Mouse (Mus musculus): Measurements from ENCODE around the gene Syngr3. TPM values are rescaled to one million over a fixed set of nuclear protein-coding genes. Genes with fewer than 3 reads are reported as not detected.

Syngr3 gene
- total RNA-seq, 1 experiment from 2014 or later: 2.1 TPM

GRCm38 (mm10) chr17:24644875-24645721, 44.7 kb downstream of the Syngr3 start:
- DNase-seq: peak; percentile 40

GRCm38 (mm10) chr17:24644030-24644715, 45.6 kb downstream of the Syngr3 start:
- DNase-seq: no peak

- no peak for DNase-seq
These were observed 46.9 kb downstream of the Syngr3 start for GRCm38 (mm10) chr17:24642791-24643343.

GRCm38 (mm10) chr17:24641944-24642343, 47.8 kb downstream of the Syngr3 start:
- DNase-seq: no peak

- DNase-seq: no peak
These were observed 49.2 kb downstream of the Syngr3 start for GRCm38 (mm10) chr17:24640581-24640980.

- no peak for DNase-seq
These were observed 49.6 kb downstream of the Syngr3 start for GRCm38 (mm10) chr17:24640119-24640518.

- DNase-seq: no peak
These were observed 50.2 kb downstream of the Syngr3 start for GRCm38 (mm10) chr17:24639571-24639988.

GRCm38 (mm10) chr17:24638840-24639239, 50.9 kb downstream of the Syngr3 start:
- DNase-seq: no peak

- DNase-seq: no peak
These were observed 51.5 kb downstream of the Syngr3 start for GRCm38 (mm10) chr17:24638214-24638613.

- DNase-seq: no peak
These were observed 52.8 kb downstream of the Syngr3 start for GRCm38 (mm10) chr17:24636781-24637481.

- DNase-seq: no peak
These were observed 54.1 kb downstream of the Syngr3 start for GRCm38 (mm10) chr17:24635694-24636093.

Other genes starting within 250 kb of the Syngr3 start
- gene Dnase1l2, start 246.8 kb downstream of the Syngr3 start, total RNA-seq (2021): 2.7 and 3.5 TPM in 2 replicates
- 21.7 and 33.7 TPM in 2 replicates for gene E4f1, start 219.6 kb downstream of the Syngr3 start, total RNA-seq (2021)
- gene Pgp, start 219.6 kb downstream of the Syngr3 start, total RNA-seq (2021): 71.8 and 83.4 TPM in 2 replicates
- gene Bricd5, start 216.1 kb downstream of the Syngr3 start, total RNA-seq (2021): 0.85 and 0.95 TPM in 2 replicates
- 29.7 and 37.3 TPM in 2 replicates for gene Mlst8, start 210.9 kb downstream of the Syngr3 start, total RNA-seq (2021)
- 26.2 and 60.8 TPM in 2 replicates for gene Caskin1, start 201.4 kb downstream of the Syngr3 start, total RNA-seq (2021)
- 105 and 133 TPM in 2 replicates for gene Traf7, start 162.0 kb downstream of the Syngr3 start, total RNA-seq (2021)
- gene Rab26, start 155.7 kb downstream of the Syngr3 start, total RNA-seq (2021): 1.3 and 1.4 TPM in 2 replicates
- 45.2 and 65.8 TPM in 2 replicates for gene Pkd1, start 140.1 kb downstream of the Syngr3 start, total RNA-seq (2021)
- gene Tsc2, start 57.3 kb downstream of the Syngr3 start, total RNA-seq (2021): 108 and 138 TPM in 2 replicates
- gene Nthl1, start 57.3 kb downstream of the Syngr3 start, total RNA-seq (2021): 7.2 and 12.6 TPM in 2 replicates
- gene Slc9a3r2, start 39.6 kb downstream of the Syngr3 start, total RNA-seq (2021): 53.4 and 63.5 TPM in 2 replicates
- gene Npw, start 31.5 kb downstream of the Syngr3 start, total RNA-seq (2021): not detected in 2 replicates
- 53.9 and 54.7 TPM in 2 replicates for gene Zfp598, start 20.3 kb downstream of the Syngr3 start, total RNA-seq (2021)
- 30.5 and 33.5 TPM in 2 replicates for gene Gfer, start 6.2 kb upstream of the Syngr3 start, total RNA-seq (2021)
- 4.5 and 6.5 TPM in 2 replicates for gene Noxo1, start 6.3 kb upstream of the Syngr3 start, total RNA-seq (2021)
- gene Tbl3, start 17.7 kb upstream of the Syngr3 start, total RNA-seq (2021): 33.3 and 39.6 TPM in 2 replicates
- 0.27 and 0.81 TPM in 2 replicates for gene Rnf151, start 28.1 kb upstream of the Syngr3 start, total RNA-seq (2021)
- gene Rps2, start 28.2 kb upstream of the Syngr3 start, total RNA-seq (2021): 579 and 669 TPM in 2 replicates
- 230 and 272 TPM in 2 replicates for gene Ndufb10, start 34.5 kb upstream of the Syngr3 start, total RNA-seq (2021)
- 0.24 TPM in 1 of 2 replicates, not detected in the other for gene Rpl3l, start 37.9 kb upstream of the Syngr3 start, total RNA-seq (2021)
- 87.5 and 89.3 TPM in 2 replicates for gene Msrb1, start 46.7 kb upstream of the Syngr3 start, total RNA-seq (2021)
- 2.8 and 3.0 TPM in 2 replicates for gene Hs3st6, start 63.0 kb upstream of the Syngr3 start, total RNA-seq (2021)
- gene Meiob, start 114.3 kb upstream of the Syngr3 start, total RNA-seq (2021): 0.76 and 1.7 TPM in 2 replicates
- 88.2 and 124 TPM in 2 replicates for gene Hagh, start 150.2 kb upstream of the Syngr3 start, total RNA-seq (2021)
- 34.6 and 35.5 TPM in 2 replicates for gene Fahd1, start 160.4 kb upstream of the Syngr3 start, total RNA-seq (2021)
- gene Igfals, start 176.0 kb upstream of the Syngr3 start, total RNA-seq (2021): 1.5 and 3.0 TPM in 2 replicates
- gene Nubp2, start 196.4 kb upstream of the Syngr3 start, total RNA-seq (2021): 55.1 and 55.9 TPM in 2 replicates
- 29.2 and 30.9 TPM in 2 replicates for gene Spsb3, start 196.7 kb upstream of the Syngr3 start, total RNA-seq (2021)
- gene Eme2, start 205.1 kb upstream of the Syngr3 start, total RNA-seq (2021): 54.0 and 69.2 TPM in 2 replicates
- 147 and 189 TPM in 2 replicates for gene Mrps34, start 205.2 kb upstream of the Syngr3 start, total RNA-seq (2021)
- 85.2 and 112 TPM in 2 replicates for gene Nme3, start 206.5 kb upstream of the Syngr3 start, total RNA-seq (2021)
- 157 and 177 TPM in 2 replicates for gene Mapk8ip3, start 247.0 kb upstream of the Syngr3 start, total RNA-seq (2021)

Measured in adrenal gland, postnatal 25 days (tissue).